Mouse (Mus musculus) small intestine, adult 10 weeks (tissue): ENCODE data around the gene Synpr. TPM values are rescaled to one million over a fixed set of nuclear protein-coding genes. Genes with fewer than 3 reads are reported as not detected.

Source experiments
- polyA plus RNA-seq: library from polyadenylated mRNA; stranded (reverse); fragments of 350-450 nt; fragmentation: Illumina TruSeq; extraction: RNeasy Lipid Tissue Mini Kit (QIAGEN cat#74804); gene quantifications from one replicate; pipeline ENCODE4 v1.2.3, GENCODE M21; 2014; ENCODE audit warnings: low replicate concordance

The Synpr gene
- polyA plus RNA-seq, result 0.26 TPM

GRCm38 (mm10) chr14:13284091-13284844 is at the start of gene Synpr:
Gene Synpr (plus strand): TSS chr14:13284780.

